Mouse (Mus musculus) spleen, adult 2 months (tissue): ENCODE data around the gene Grrp1. TPM values are rescaled to one million over a fixed set of nuclear protein-coding genes. Genes with fewer than 3 reads are reported as not detected.
A peak's percentile ranks its signal among the peaks of the same experiment; 100 is the strongest.
"Not testable (repeated sequence)": the region's sequence is repeated elsewhere in the genome, so short reads cannot be mapped to it uniquely, and the experiment has no call there.

Experiments used
- DNase-seq, 2 experiments: peaks; one replicate each; pipeline versions ENCODE4 v3.0.0 to v3.0.0-alpha.2; 2012 to 2021; ENCODE audit warnings: low spot score in 2 of 2, low read depth in 1 of 2
- H3K27ac ChIP-seq: fragments of 200-500 bp; 2 replicates; pipeline ENCODE4 v1.5.1; 2012; ENCODE audit warnings: low read length, inconsistent platforms; ENCODE audit not compliant: insufficient read depth
- H3K27me3 ChIP-seq: fragments of 200-500 bp; 2 replicates; pipeline ENCODE4 v1.6.1; 2012; ENCODE audit warnings: mild to moderate bottlenecking, moderate library complexity, low read length, inconsistent platforms; ENCODE audit not compliant: control insufficient read depth, insufficient read depth
- H3K36me3 ChIP-seq: fragments of 200-500 bp; 2 replicates; pipeline ENCODE4 v1.6.1; 2012; ENCODE audit warnings: mild to moderate bottlenecking, low read length, inconsistent platforms; ENCODE audit not compliant: control insufficient read depth, insufficient read depth
- H3K4me1 ChIP-seq: fragments of 200-500 bp; 2 replicates; pipeline ENCODE4 v1.6.1; 2011; ENCODE audit warnings: inconsistent platforms; ENCODE audit not compliant: control insufficient read depth, insufficient read depth, insufficient read length
- H3K4me3 ChIP-seq: fragments of 200-500 bp; 2 replicates; pipeline ENCODE4 v1.5.1; 2011; ENCODE audit warnings: mild to moderate bottlenecking, inconsistent platforms; ENCODE audit not compliant: insufficient read depth, insufficient read length; ENCODE audit errors: extremely low read depth
- CTCF ChIP-seq: fragments of 200-500 bp; IDR thresholded peaks from 2 replicates; pipeline ENCODE4 v1.5.1; 2011; ENCODE audit warnings: mild to moderate bottlenecking, inconsistent platforms; ENCODE audit not compliant: insufficient read depth, insufficient read length, insufficient replicate concordance; ENCODE audit errors: extremely low read depth
- POLR2A ChIP-seq: fragments of 200-500 bp; IDR thresholded peaks from 2 replicates; pipeline ENCODE4 v1.6.1; 2011; ENCODE audit warnings: low read depth, low read length, inconsistent platforms
- WGBS: fragments of 180-500 bp; shearing (Covaris S2); methylation state at CpG from one replicate; pipeline ENCODE4 v1.1.7; 2018; 5-methylcytosine and 5-hydroxymethylcytosine counted together
- polyA plus RNA-seq: library from polyadenylated mRNA; depleted of rRNA; stranded (reverse); fragments of >200 nt; gene quantifications from 2 replicates; pipeline ENCODE4 v1.2.3, GENCODE M21; 2012; rRNA removed

Gene Grrp1
- 6.9 and 10.2 TPM in 2 replicates for polyA plus RNA-seq

- TF ChIP-seq CTCF (no peak), POLR2A (no peak)
- Histone ChIP-seq H3K4me1 (peaks cover 5% of the 10 kb centered on the region), H3K27ac (peak within 1 kb of the TSS; percentile 24; the same call in 1 of the 2 replicates), H3K36me3 (no peaks in the 10 kb centered on the region), H3K27me3 (peaks cover 25% of the 10 kb centered on the region), H3K4me3 (peak within 1 kb of the TSS; percentile 9; the same call in 1 of the 2 replicates)
- WGBS = 22% methylated on average over 13 of the region's 13 CpGs
- no peak for DNase-seq
Measured at GRCm38 (mm10) chr4:134253722-134254324, at the start of gene Grrp1. Gene Grrp1 (minus strand): TSS chr4:134254106.

GRCm38 (mm10) chr4:134302084-134302483 lies 48.2 kb upstream of the Grrp1 start:
- Histone ChIP-seq H3K36me3 (no peaks in the 10 kb centered on the region), H3K27ac (no peak overlapping the region), H3K27me3 (0 out of 2 replicates have a peak, but pooled peaks cover 2% of the 10 kb centered on the region), H3K4me3 (no peak overlapping the region), H3K4me1 (no peaks in the 10 kb centered on the region; the same call in 1 of the 2 replicates)
- TF ChIP-seq POLR2A (no peak), CTCF (no peak)
- no peak for DNase-seq
- 87% methylated on average over 5 of the region's 5 CpGs for WGBS

DNA sequence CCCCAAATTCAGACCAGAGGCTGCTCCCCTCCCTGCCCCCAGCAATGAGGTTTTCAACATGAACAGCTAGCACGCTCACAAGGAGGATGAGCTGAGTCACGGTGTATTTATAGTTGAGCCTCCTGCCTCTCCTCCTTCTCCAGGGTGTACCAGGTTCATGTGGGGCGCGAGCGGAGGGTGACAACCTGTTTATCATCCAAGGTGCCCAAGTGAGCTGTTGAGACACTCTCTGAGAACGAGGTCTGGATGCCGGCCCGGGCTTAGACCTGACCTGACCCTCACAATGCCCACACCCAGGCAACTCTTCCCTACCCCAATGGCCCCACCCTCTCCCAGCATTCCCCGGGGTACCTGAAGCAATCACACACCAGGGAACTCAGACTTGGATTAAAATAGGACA lies 46.4 kb upstream of the Grrp1 start:
- Histone ChIP-seq H3K27ac (no peak overlapping the region), H3K4me3 (no peak overlapping the region), H3K36me3 (no peaks in the 10 kb centered on the region), H3K4me1 (no peaks in the 10 kb centered on the region; the same call in 1 of the 2 replicates), H3K27me3 (0 out of 2 replicates have a peak, but pooled peaks cover 2% of the 10 kb centered on the region)
- WGBS = 23% methylated on average over 9 of the region's 9 CpGs
- no peak for DNase-seq
- TF ChIP-seq POLR2A (no peak), CTCF (no peak)

GRCm38 (mm10) chr4:134299498-134299810 lies 45.5 kb upstream of the Grrp1 start:
- H3K27ac ChIP-seq = no peak overlapping the region
- no peak overlapping the region for H3K4me3 ChIP-seq
- no peaks in the 10 kb centered on the region; the same call in 1 of the 2 replicates for H3K4me1 ChIP-seq
- no peak for DNase-seq
- WGBS = 22% methylated on average over 4 of the region's 4 CpGs
- no peaks in the 10 kb centered on the region for H3K36me3 ChIP-seq
- H3K27me3 ChIP-seq = 0 out of 2 replicates have a peak, but pooled peaks cover 2% of the 10 kb centered on the region
- TF ChIP-seq CTCF = no peak
- TF ChIP-seq POLR2A = no peak

GRCm38 (mm10) chr4:134298626-134299497 lies 45.0 kb upstream of the Grrp1 start:
- H3K27me3 ChIP-seq = 0 out of 2 replicates have a peak, but pooled peaks cover 2% of the 10 kb centered on the region
- 70% methylated on average over 19 of the region's 19 CpGs for WGBS

GRCm38 (mm10) chr4:134297369-134297768 lies 43.5 kb upstream of the Grrp1 start:
- H3K27me3 ChIP-seq = 0 out of 2 replicates have a peak, but pooled peaks cover 2% of the 10 kb centered on the region
- H3K27ac ChIP-seq = no peak overlapping the region
- no peaks in the 10 kb centered on the region; the same call in 1 of the 2 replicates for H3K4me1 ChIP-seq
- TF ChIP-seq POLR2A = no peak
- no peak for TF ChIP-seq CTCF
- 94% methylated on average over 8 of the region's 8 CpGs for WGBS
- no peaks in the 10 kb centered on the region for H3K36me3 ChIP-seq
- DNase-seq = no peak
- no peak overlapping the region for H3K4me3 ChIP-seq

More at GRCm38 (mm10) chr4:134298626-134299497, 45.0 kb upstream of the Grrp1 start:
- no peaks in the 10 kb centered on the region for H3K36me3 ChIP-seq
- no peaks in the 10 kb centered on the region; the same call in 1 of the 2 replicates for H3K4me1 ChIP-seq
- H3K27ac ChIP-seq = no peak overlapping the region
- DNase-seq = no peak
- TF ChIP-seq CTCF = no peak
- no peak for TF ChIP-seq POLR2A
- no peak overlapping the region for H3K4me3 ChIP-seq

DNA sequence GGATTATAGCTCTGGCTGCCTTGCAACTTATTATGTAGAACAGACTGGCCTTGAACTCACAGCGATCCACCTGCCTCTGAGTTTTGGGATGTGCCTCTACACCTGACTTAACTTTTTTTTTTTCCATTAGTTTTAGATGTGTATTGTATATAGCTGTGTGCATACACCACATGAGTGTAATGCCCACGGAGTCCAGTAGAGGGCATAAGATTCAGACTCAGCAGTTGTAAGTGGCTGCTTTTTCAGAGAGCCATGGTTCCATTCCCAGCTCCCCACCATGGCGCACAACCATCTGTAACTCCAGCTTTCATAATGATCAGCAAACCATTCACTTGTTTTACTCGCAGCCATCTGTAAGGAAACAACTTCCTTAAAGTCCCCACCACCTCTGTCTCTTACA lies 42.6 kb upstream of the Grrp1 start:
- Histone ChIP-seq H3K27me3 (0 out of 2 replicates have a peak, but pooled peaks cover 2% of the 10 kb centered on the region), H3K4me1 (no peaks in the 10 kb centered on the region; the same call in 1 of the 2 replicates), H3K4me3 (no peak overlapping the region), H3K36me3 (no peaks in the 10 kb centered on the region), H3K27ac (no peak overlapping the region)
- WGBS = 91% methylated on average over 4 of the region's 4 CpGs
- TF ChIP-seq POLR2A = no peak
- TF ChIP-seq CTCF = no peak
- DNase-seq = no peak

DNA sequence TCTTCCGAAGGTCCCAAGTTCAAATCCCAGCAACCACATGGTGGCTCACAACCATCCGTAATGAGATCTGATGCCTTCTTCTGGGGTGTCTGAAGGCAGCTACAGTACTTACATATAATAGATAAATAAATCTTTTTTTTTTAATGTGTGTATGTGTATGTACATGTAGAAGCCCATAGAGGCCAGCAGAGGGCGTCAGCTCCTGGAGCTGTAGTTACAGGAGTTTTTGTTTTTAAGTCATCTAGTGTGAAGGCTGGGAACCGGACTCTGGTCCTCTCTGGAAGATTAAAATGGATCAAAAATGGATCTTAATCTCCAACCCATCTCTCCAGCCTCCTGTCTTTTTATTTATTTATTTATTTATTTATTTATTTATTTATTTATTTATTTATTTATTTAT lies 42.2 kb upstream of the Grrp1 start:
- not testable (repeated sequence) for H3K27ac ChIP-seq, DNase-seq, H3K36me3 ChIP-seq, H3K4me3 ChIP-seq, H3K4me1 ChIP-seq, H3K27me3 ChIP-seq
- 89% methylated on average over 4 of the region's 4 CpGs for WGBS
